Mouse (Mus musculus): ENCODE data around the gene Coch.
"Not testable (repeated sequence)": the region's sequence is repeated elsewhere in the genome, so short reads cannot be mapped to it uniquely, and the experiment has no call there.

The Coch gene

DNA sequence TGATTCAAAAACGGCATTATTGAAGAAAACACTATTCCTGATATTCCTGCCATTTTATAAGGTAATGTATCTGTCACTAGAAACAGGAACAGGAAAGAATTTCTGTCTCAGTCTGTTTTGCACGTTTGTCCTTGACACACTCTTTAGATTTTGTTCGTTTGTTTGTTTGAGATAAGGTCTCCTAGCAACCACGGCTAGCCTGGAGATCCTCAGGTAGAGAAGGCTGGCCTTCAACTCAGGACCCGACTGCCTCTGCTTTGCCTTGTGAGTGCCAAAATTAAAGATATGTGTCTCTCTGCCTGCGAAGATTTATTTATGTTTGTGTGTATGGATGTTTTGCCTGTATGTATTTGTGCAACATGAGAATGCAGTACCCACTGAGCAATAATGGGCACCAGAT, 48.7 kb downstream of the Coch start:
- no peak for DNase-seq (ENCODE audit: low spot score)

DNA sequence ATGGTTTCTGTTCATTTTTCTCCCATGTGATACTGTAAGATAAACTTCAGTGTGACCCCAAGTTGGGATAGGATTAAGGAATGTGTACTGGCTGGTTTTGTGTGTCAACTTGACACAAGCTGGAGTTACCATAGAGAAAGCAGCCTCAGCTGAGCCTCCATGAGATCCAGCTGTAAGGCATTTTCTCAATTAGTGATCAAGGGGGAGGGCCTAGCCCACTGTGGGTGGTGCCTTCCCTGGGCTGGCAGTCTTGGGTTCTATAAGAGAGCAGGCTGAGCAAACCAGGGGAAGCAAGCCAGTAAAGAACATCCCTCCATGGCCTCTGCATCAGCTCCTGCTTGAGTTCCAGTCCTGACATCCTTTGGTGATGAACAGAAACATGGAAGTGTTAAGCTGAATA, 56.3 kb downstream of the Coch start:
- not testable (repeated sequence) for DNase-seq (ENCODE audit: low spot score)

Measured in ovary, postnatal 14 days (tissue).